34 mouse cellular contexts compared by ENCODE assay signal in the genomic region with DNA sequence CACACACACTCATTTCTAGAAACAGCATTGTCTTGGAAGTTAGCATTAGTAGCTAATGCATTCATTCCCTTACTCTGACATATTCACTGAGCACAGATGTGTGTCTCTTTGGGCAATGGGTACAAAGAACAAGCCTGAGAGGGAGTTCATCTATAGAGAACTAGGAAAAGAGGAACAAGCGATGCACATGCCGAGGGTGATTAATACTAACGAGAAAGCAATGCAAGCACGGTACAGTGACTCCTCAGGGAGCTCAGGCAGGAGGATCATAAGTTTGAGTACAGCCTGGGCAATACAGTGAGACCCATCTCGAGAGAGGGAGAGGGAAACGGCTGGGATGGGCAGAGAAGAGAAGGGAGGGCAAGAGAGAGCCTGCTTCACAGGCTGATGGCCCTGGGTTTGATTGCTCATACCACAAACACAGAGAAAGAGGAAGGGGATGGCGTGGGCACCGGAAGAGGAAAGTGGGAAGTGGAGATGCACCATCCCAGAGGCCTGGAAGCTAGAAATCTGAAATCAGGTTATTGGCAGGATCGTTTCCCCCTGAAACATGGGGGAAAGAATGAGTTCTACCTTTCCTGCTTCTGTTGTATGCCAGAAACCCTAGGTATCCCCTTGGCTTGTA. TPM values are rescaled to one million over a fixed set of nuclear protein-coding genes. Genes with fewer than 3 reads are reported as not detected.
DNase-seq lines count a peak whose midpoint lies in the region; ATAC-seq and TF ChIP-seq lines count a peak whose summit lies in the region.
"Had no signal": no experiment of that assay in that cellular context is flagged by ENCODE, and none has a peak within 500 bp of the region (broad histone marks: within the 10 kb centered on the region; RNA-seq: fewer than 3 reads in every experiment).

No protein-coding gene starts in this region.

- H3K9ac ChIP-seq in CH12.LX (ENCODE audit: insufficient read depth, low read depth): no peak overlapping the region
- H3K9ac ChIP-seq in forebrain, embryonic 15.5 days (replicated peaks): no peak overlapping the region
- H3K9ac ChIP-seq: embryonic facial prominence, embryonic 12.5 days; heart, embryonic 13.5 days; liver, embryonic 12.5 days; liver, postnatal 0 days; neural tube, embryonic 12.5 days had no signal

- no peaks in the 10 kb centered on the region for H3K79me2 ChIP-seq in CH12.LX (replicated peaks; ENCODE audit: control insufficient read depth, extremely low read depth, insufficient read depth, poor library complexity, severe bottlenecking)

- H3K27ac ChIP-seq in CH12.LX (ENCODE audit: insufficient read depth, low read depth): no peak overlapping the region
- H3K27ac ChIP-seq in bone marrow macrophage, adult 2 months (ENCODE audit: insufficient read depth, low read depth, low read length): peak overlapping the region; percentile 82
- H3K27ac ChIP-seq in forebrain, embryonic 15.5 days (replicated peaks): no peak overlapping the region
- H3K27ac ChIP-seq: embryonic facial prominence, embryonic 12.5 days; forebrain, embryonic 10.5 days; heart, embryonic 13.5 days; liver, embryonic 12.5 days; neural tube, embryonic 12.5 days had no signal

- DNase-seq in CH12.LX (ENCODE audit: extremely low read depth): no peak
- DNase-seq in splenic B cell, adult 2 months (ENCODE audit: low read depth, low spot score): peak; percentile 5
- no peak for DNase-seq in lung, postnatal 25 days (ENCODE audit: low spot score)
- DNase-seq in heart, postnatal 14 days: no peak
- DNase-seq: adrenal gland, postnatal 25 days; B cell, adult 2 months; cerebellum, adult 2 months; cerebellum, postnatal 25 days; gastrocnemius, postnatal 14 days; kidney, adult 9 months; kidney, postnatal 10 days; layer of hippocampus, postnatal 36 days; left cerebral cortex, postnatal 4 days; liver, postnatal 0 days; lung, postnatal 4 days; thymus, postnatal 4 days had no signal

- TF ChIP-seq CTCF in CH12.LX (conservative IDR thresholded peaks at IDR 0.05 in 1 of 2, IDR thresholded peaks at IDR 0.05 in 1 of 2; ENCODE audit: low read depth in 2 of 2, low read length in 2 of 2): no peak
- TF ChIP-seq CTCF in bone marrow macrophage, adult 2 months (IDR thresholded peaks at IDR 0.05; ENCODE audit: low read depth, low read length): no peak

- TF ChIP-seq RAD21 in CH12.LX (IDR thresholded peaks at IDR 0.05; ENCODE audit: low read depth, low read length): no peak

- H3K4me2 ChIP-seq in CH12.LX (ENCODE audit: insufficient read depth, low read depth, poor library complexity, severe bottlenecking): peak overlapping the region; percentile 29; the same call in 1 of the 2 replicates
- H3K4me2 ChIP-seq in forebrain, embryonic 15.5 days (replicated peaks): no peak overlapping the region
- H3K4me2 ChIP-seq: embryonic facial prominence, embryonic 12.5 days; heart, embryonic 13.5 days; liver, embryonic 12.5 days; midbrain, embryonic 11.5 days; neural tube, embryonic 12.5 days had no signal

- WGBS in forebrain, embryonic 15.5 days: 73% methylated on average over 9 of the region's 9 CpGs

- dilution Hi-C loops in CH12.LX (cut with MboI; ENCODE audit: extremely low pct_ligation_motif_present, extremely low pct_unique_long_range_greater_than_20kb, low sequenced_read_pairs): no loop called here

- ATAC-seq in megakaryocyte, adult 5-6 weeks (ENCODE audit: poor library complexity, severe bottlenecking): peak; percentile 83
- no peak for ATAC-seq in forebrain, embryonic 15.5 days (replicated peaks)
- ATAC-seq: forebrain, embryonic 16.5 days; hindbrain, embryonic 16.5 days; intestine, postnatal 0 days; liver, embryonic 12.5 days; liver, postnatal 0 days; midbrain, embryonic 16.5 days had no signal

- TF ChIP-seq EP300 in CH12.LX (IDR thresholded peaks at IDR 0.05; ENCODE audit: low read length): no peak

- H3K9me3 ChIP-seq in CH12.LX (replicated peaks; ENCODE audit: low read length): no peaks in the 10 kb centered on the region
- H3K9me3 ChIP-seq in forebrain, embryonic 15.5 days: no peaks in the 10 kb centered on the region
- H3K9me3 ChIP-seq: embryonic facial prominence, embryonic 12.5 days; forebrain, embryonic 10.5 days; heart, embryonic 13.5 days; liver, embryonic 12.5 days; neural tube, embryonic 12.5 days had no signal

- TF ChIP-seq POLR2A in CH12.LX (IDR thresholded peaks at IDR 0.05; ENCODE audit: low read depth, low read length): no peak
- TF ChIP-seq POLR2A in bone marrow macrophage, adult 2 months (IDR thresholded peaks at IDR 0.05; ENCODE audit: borderline replicate concordance, low read depth, low read length): no peak

- peaks cover 6 to 9% of the 10 kb centered on the region in 2 experiments; a peak in 3 of 4 replicates for H3K4me1 ChIP-seq in CH12.LX (ENCODE audit: control insufficient read depth in 1 of 2, insufficient read depth in 2 of 2)
- peaks cover 21% of the 10 kb centered on the region for H3K4me1 ChIP-seq in bone marrow macrophage, adult 2 months (ENCODE audit: control insufficient read depth, insufficient read depth, low read length)
- no peaks in the 10 kb centered on the region for H3K4me1 ChIP-seq in forebrain, embryonic 15.5 days
- H3K4me1 ChIP-seq: embryonic facial prominence, embryonic 12.5 days; heart, embryonic 13.5 days; liver, embryonic 12.5 days; neural tube, embryonic 12.5 days had no signal

- no peaks in the 10 kb centered on the region for H3K36me3 ChIP-seq in CH12.LX (replicated peaks in 1 of 2; ENCODE audit: control insufficient read depth in 1 of 2, insufficient read depth in 1 of 2, low read length in 1 of 2)
- no peaks in the 10 kb centered on the region for H3K36me3 ChIP-seq in splenic B cell, adult 2 months (ENCODE audit: control insufficient read depth, insufficient read depth, low read length, poor library complexity, severe bottlenecking)
- no peaks in the 10 kb centered on the region for H3K36me3 ChIP-seq in forebrain, embryonic 15.5 days
- H3K36me3 ChIP-seq: embryonic facial prominence, embryonic 12.5 days; forebrain, embryonic 10.5 days; heart, embryonic 13.5 days; liver, embryonic 12.5 days; neural tube, embryonic 12.5 days had no signal

- in situ Hi-C loops in CH12.LX (cut with MboI; ENCODE audit: low pct_ligation_motif_present, low pct_unique_long_range_greater_than_20kb, low sequenced_read_pairs): no loop called here

- H3K4me3 ChIP-seq in CH12.LX (replicated peaks in 1 of 3; ENCODE audit: low read depth in 2 of 3, low read length in 2 of 3, poor library complexity in 1 of 3): no peak overlapping the region
- no peak overlapping the region for H3K4me3 ChIP-seq in bone marrow macrophage, adult 2 months (ENCODE audit: insufficient read depth, low read length)
- no peak overlapping the region for H3K4me3 ChIP-seq in forebrain, embryonic 15.5 days
- H3K4me3 ChIP-seq: embryonic facial prominence, embryonic 12.5 days; forebrain, embryonic 10.5 days; heart, embryonic 13.5 days; liver, embryonic 12.5 days; myocyte; neural tube, embryonic 12.5 days had no signal

- no peaks in the 10 kb centered on the region for H3K27me3 ChIP-seq in CH12.LX (replicated peaks)
- no peaks in the 10 kb centered on the region for H3K27me3 ChIP-seq in splenic B cell, adult 2 months (ENCODE audit: control insufficient read depth, insufficient read depth, low read length, poor library complexity, severe bottlenecking)
- H3K27me3 ChIP-seq in forebrain, embryonic 15.5 days: no peaks in the 10 kb centered on the region; the same call in 1 of the 2 replicates
- H3K27me3 ChIP-seq: embryonic facial prominence, embryonic 12.5 days; heart, embryonic 13.5 days; liver, embryonic 12.5 days; neural tube, embryonic 12.5 days had no signal

- intact Hi-C loops in heart, postnatal 14 days (cut with DNase I): no loop called here

TF ChIP-seq in CH12.LX, 34 proteins besides CTCF, POLR2A, EP300 and RAD21:
- peak; percentile 30; the same call in 1 of the 2 replicates for TF ChIP-seq BHLHE40 (IDR thresholded peaks at IDR 0.05; ENCODE audit: low read depth, low read length)
- no peak for TF ChIP-seq ETS1 (conservative IDR thresholded peaks at IDR 0.05; ENCODE audit: low read depth, low read length)
TF ChIP-seq in CH12.LX: peak in this region for 1.

RNA-seq across cellular contexts. Expression of a gene that starts 19.5 kb away (rescaled TPM):
- total RNA-seq in CH12.LX (2012; rRNA removed) (0.08 TPM in 2 replicates), CH12.LX (2014; rRNA removed) (0.09 and 0.18 TPM in 2 replicates)
- 0.39 and 0.41 TPM in 2 replicates for polyA plus RNA-seq in CH12.LX (2012; ENCODE audit: insufficient read length, low read depth)
- polyA plus RNA-seq in bone marrow macrophage, adult 2 months (2012; ENCODE audit: insufficient read depth, insufficient read length, missing spikeins): 0.57 and 0.78 TPM in 2 replicates
- total RNA-seq in megakaryocyte, adult 5-6 weeks (2015): 2.8 and 3.9 TPM in 2 replicates
- 3.3 and 6.1 TPM in 2 replicates for total RNA-seq in megakaryocyte, adult 5-6 weeks (2017)
- 0.04 TPM in 1 of 2 replicates, not detected in the other for polyA plus RNA-seq in forebrain, embryonic 15.5 days (2015; fragmentation: Nextera tagmentation; extraction: Ambion mirVana)
- not detected for total RNA-seq in heart, postnatal 14 days (2021)
- total RNA-seq: gastrocnemius, postnatal 14 days; heart, adult 18-20 months; heart, postnatal 10 days; layer of hippocampus, postnatal 36 days had no signal
- polyA plus RNA-seq: forebrain, embryonic 10.5 days; forebrain, embryonic 16.5 days; heart, embryonic 13.5 days; lung, embryonic 16.5 days; midbrain, embryonic 11.5 days; myocyte; thymus, postnatal 0 days had no signal

RNA-seq across cellular contexts. Expression of a gene that starts 48.7 kb away (rescaled TPM):
- total RNA-seq in CH12.LX (2012; rRNA removed) (17.4 and 19.3 TPM in 2 replicates), CH12.LX (2014; rRNA removed) (18.1 and 20.2 TPM in 2 replicates)
- polyA plus RNA-seq in CH12.LX (2012; ENCODE audit: insufficient read length, low read depth): 24.6 and 26.9 TPM in 2 replicates
- polyA plus RNA-seq in bone marrow macrophage, adult 2 months (2012; ENCODE audit: insufficient read depth, insufficient read length, missing spikeins): 18.5 and 20.5 TPM in 2 replicates
- 9.0 and 10.6 TPM in 2 replicates for total RNA-seq in megakaryocyte, adult 5-6 weeks (2015)
- total RNA-seq in megakaryocyte, adult 5-6 weeks (2017): 8.7 and 19.2 TPM in 2 replicates
- 9.7 and 13.0 TPM in 2 replicates for polyA plus RNA-seq in forebrain, embryonic 15.5 days (2015; fragmentation: Nextera tagmentation; extraction: Ambion mirVana)
- 10 to 100 TPM; 29.5 to 34.6 TPM for total RNA-seq in heart, postnatal 14 days (2021)

RNA-seq across cellular contexts. Expression of a gene that starts 48.7 kb away (rescaled TPM):
- 10.0 and 10.1 TPM in 2 replicates for total RNA-seq in CH12.LX (2012; rRNA removed)
- 18.2 and 18.5 TPM in 2 replicates for total RNA-seq in CH12.LX (2014; rRNA removed)
- 22.7 and 29.4 TPM in 2 replicates for polyA plus RNA-seq in CH12.LX (2012; ENCODE audit: insufficient read length, low read depth)
- polyA plus RNA-seq in bone marrow macrophage, adult 2 months (2012; ENCODE audit: insufficient read depth, insufficient read length, missing spikeins): 12.3 and 12.4 TPM in 2 replicates
- total RNA-seq in megakaryocyte, adult 5-6 weeks (2015): 29.8 and 37.1 TPM in 2 replicates
- total RNA-seq in megakaryocyte, adult 5-6 weeks (2017): 19.2 and 29.5 TPM in 2 replicates
- polyA plus RNA-seq in forebrain, embryonic 15.5 days (2015; fragmentation: Nextera tagmentation; extraction: Ambion mirVana): 7.5 and 7.8 TPM in 2 replicates
- 10 to 100 TPM in 1 of 2 experiments, 1 to 10 TPM in 1; 9.5 to 12.7 TPM for total RNA-seq in heart, postnatal 14 days (2021)
